Mouse (Mus musculus) hindbrain, embryonic 12.5 days (tissue): Measurements from ENCODE around the gene Mycbp2. TPM values are rescaled to one million over a fixed set of nuclear protein-coding genes. Genes with fewer than 3 reads are reported as not detected.

Experiments used
- ATAC-seq: fragments of 200-750 bp; cut with Nextera tagmentation; 2 replicates; pipeline ENCODE4 v1.8.0; 2017; ENCODE audit warnings: moderate TSS enrichment; ENCODE audit not compliant: low FRiP score
- H3K27ac ChIP-seq: fragments of 300-500 bp; sonication (generic); 2 replicates; pipeline ENCODE4 v1.5.1; 2016; ENCODE audit warnings: mild to moderate bottlenecking
- H3K27me3 ChIP-seq: fragments of 300-500 bp; sonication (generic); 2 replicates; pipeline ENCODE4 v1.6.1; 2016; ENCODE audit warnings: mild to moderate bottlenecking
- H3K36me3 ChIP-seq: fragments of 300-500 bp; sonication (generic); 2 replicates; pipeline ENCODE4 v1.6.1; 2016; ENCODE audit warnings: mild to moderate bottlenecking
- H3K4me1 ChIP-seq: fragments of 300-500 bp; sonication (generic); 2 replicates; pipeline ENCODE4 v1.6.1; 2016
- H3K4me2 ChIP-seq: fragments of 300-500 bp; sonication (generic); replicated peaks from 2 replicates; pipeline ENCODE4 v1.6.1; 2016; ENCODE audit warnings: mild to moderate bottlenecking
- H3K4me3 ChIP-seq: fragments of 300-500 bp; sonication (generic); 2 replicates; pipeline ENCODE4 v1.5.1; 2016; ENCODE audit warnings: mild to moderate bottlenecking
- H3K9ac ChIP-seq: fragments of 300-500 bp; sonication (generic); 2 replicates; pipeline ENCODE4 v1.6.1; 2016; ENCODE audit warnings: mild to moderate bottlenecking, moderate library complexity
- H3K9me3 ChIP-seq: fragments of 300-500 bp; sonication (generic); replicated peaks from 2 replicates; pipeline ENCODE4 v1.6.1; 2016; ENCODE audit warnings: mild to moderate bottlenecking
- WGBS: fragments of 180-500 bp; shearing (Covaris S2); methylation state at CpG from one replicate; pipeline ENCODE4 v1.1.7; 2016; 5-methylcytosine and 5-hydroxymethylcytosine counted together
- polyA plus RNA-seq: library from polyadenylated mRNA; unstranded; fragments of >200 nt; fragmentation: Nextera tagmentation; extraction: Ambion mirVana; gene quantifications from 2 replicates; pipeline ENCODE4 v1.2.1, GENCODE M21; 2016

Mycbp2 gene
- polyA plus RNA-seq, 1 experiment from 2014 or later: 44.3 TPM

GRCm38 (mm10) chr14:103098587-103099235, 247.9 kb downstream of the Mycbp2 start:
- peaks cover 20% of the 10 kb centered on the region for H3K4me1 ChIP-seq
- H3K36me3 ChIP-seq: 0 out of 2 replicates have a peak, but pooled peaks cover 5% of the 10 kb centered on the region
- H3K4me2 ChIP-seq: peak overlapping the region; percentile 65
- H3K27ac ChIP-seq: peak overlapping the region; percentile 98
- under 1% methylated on average over 80 of the region's 86 CpGs for WGBS
- peak; percentile 84 for ATAC-seq
- no peaks in the 10 kb centered on the region for H3K9me3 ChIP-seq
- H3K9ac ChIP-seq: peak overlapping the region; percentile 98
- no peaks in the 10 kb centered on the region for H3K27me3 ChIP-seq
- peak overlapping the region; percentile 85 for H3K4me3 ChIP-seq

- H3K27ac ChIP-seq: no peak overlapping the region
- WGBS: 1% methylated on average over 2 of the region's 2 CpGs
- H3K36me3 ChIP-seq: 0 out of 2 replicates have a peak, but pooled peaks cover 8% of the 10 kb centered on the region
- H3K27me3 ChIP-seq: no peaks in the 10 kb centered on the region
- H3K9ac ChIP-seq: peak overlapping the region; percentile 98
- peak overlapping the region; percentile 65 for H3K4me2 ChIP-seq
- peaks cover 20% of the 10 kb centered on the region for H3K4me1 ChIP-seq
- no peak for ATAC-seq
- H3K9me3 ChIP-seq: no peaks in the 10 kb centered on the region
- peak overlapping the region; percentile 85 for H3K4me3 ChIP-seq
Measured at GRCm38 (mm10) chr14:103098213-103098586, 248.4 kb downstream of the Mycbp2 start.

- H3K9me3 ChIP-seq: no peaks in the 10 kb centered on the region
- H3K27ac ChIP-seq: no peak overlapping the region
- H3K27me3 ChIP-seq: no peaks in the 10 kb centered on the region
- no peak overlapping the region for H3K4me3 ChIP-seq
- H3K4me1 ChIP-seq: peaks cover 20% of the 10 kb centered on the region
- 0 out of 2 replicates have a peak overlapping the region, but pooled peaks have one; percentile 1 for H3K4me2 ChIP-seq
- H3K36me3 ChIP-seq: peaks cover 14% of the 10 kb centered on the region
- 81% methylated on average over 6 of the region's 6 CpGs for WGBS
- no peak for ATAC-seq
- no peak overlapping the region for H3K9ac ChIP-seq
Measured at GRCm38 (mm10) chr14:103096621-103097020, 250.0 kb downstream of the Mycbp2 start.

GRCm38 (mm10) chr14:103095826-103096225, 250.8 kb downstream of the Mycbp2 start:
- H3K27me3 ChIP-seq: no peaks in the 10 kb centered on the region
- H3K9ac ChIP-seq: no peak overlapping the region
- ATAC-seq: no peak
- H3K36me3 ChIP-seq: peaks cover 22% of the 10 kb centered on the region
- no peaks in the 10 kb centered on the region for H3K9me3 ChIP-seq
- no peak overlapping the region for H3K4me3 ChIP-seq
- H3K4me1 ChIP-seq: peaks cover 20% of the 10 kb centered on the region
- H3K27ac ChIP-seq: no peak overlapping the region
- no peak overlapping the region for H3K4me2 ChIP-seq
- 91% methylated on average over 8 of the region's 8 CpGs for WGBS

- H3K9me3 ChIP-seq: no peaks in the 10 kb centered on the region
- no peak overlapping the region for H3K9ac ChIP-seq
- H3K27ac ChIP-seq: no peak overlapping the region
- WGBS: 95% methylated on average over 8 of the region's 8 CpGs
- H3K36me3 ChIP-seq: peaks cover 25% of the 10 kb centered on the region
- H3K4me2 ChIP-seq: no peak overlapping the region
- no peak overlapping the region for H3K4me3 ChIP-seq
- ATAC-seq: no peak
- H3K27me3 ChIP-seq: no peaks in the 10 kb centered on the region
- peaks cover 20% of the 10 kb centered on the region for H3K4me1 ChIP-seq
Measured at GRCm38 (mm10) chr14:103095036-103095435, 251.6 kb downstream of the Mycbp2 start.

GRCm38 (mm10) chr14:103093670-103094069, 252.9 kb downstream of the Mycbp2 start:
- H3K4me2 ChIP-seq: no peak overlapping the region
- ATAC-seq: no peak
- H3K4me1 ChIP-seq: peaks cover 20% of the 10 kb centered on the region
- H3K4me3 ChIP-seq: no peak overlapping the region
- no peaks in the 10 kb centered on the region for H3K27me3 ChIP-seq
- WGBS: 82% methylated on average over 4 of the region's 4 CpGs
- no peaks in the 10 kb centered on the region for H3K9me3 ChIP-seq
- H3K36me3 ChIP-seq: peaks cover 28% of the 10 kb centered on the region
- H3K9ac ChIP-seq: no peak overlapping the region
- no peak overlapping the region for H3K27ac ChIP-seq

- WGBS: 86% methylated on average over 3 of the region's 3 CpGs
Measured at GRCm38 (mm10) chr14:103093236-103093635, 253.4 kb downstream of the Mycbp2 start.

GRCm38 (mm10) chr14:103088624-103089023, 258.0 kb downstream of the Mycbp2 start:
- no peak overlapping the region for H3K27ac ChIP-seq
- no peak overlapping the region for H3K4me2 ChIP-seq
- no peaks in the 10 kb centered on the region for H3K4me1 ChIP-seq
- H3K9me3 ChIP-seq: no peaks in the 10 kb centered on the region
- ATAC-seq: 0 out of 2 replicates have a peak, but pooled peaks have one; percentile 16
- no peak overlapping the region for H3K9ac ChIP-seq
- H3K27me3 ChIP-seq: no peaks in the 10 kb centered on the region
- WGBS: 72% methylated on average over 6 of the region's 6 CpGs
- H3K36me3 ChIP-seq: peaks cover 54% of the 10 kb centered on the region
- H3K4me3 ChIP-seq: no peak overlapping the region

More at GRCm38 (mm10) chr14:103093236-103093635, 253.4 kb downstream of the Mycbp2 start:
- Histone ChIP-seq H3K4me1 (peaks cover 20% of the 10 kb centered on the region), H3K36me3 (peaks cover 30% of the 10 kb centered on the region), H3K4me3 (no peak overlapping the region), H3K9ac (no peak overlapping the region), H3K27me3 (no peaks in the 10 kb centered on the region), H3K4me2 (no peak overlapping the region), H3K9me3 (no peaks in the 10 kb centered on the region), H3K27ac (no peak overlapping the region)
- ATAC-seq: no peak

GRCm38 (mm10) chr14:103087846-103088245, 258.8 kb downstream of the Mycbp2 start:
- peaks cover 57% of the 10 kb centered on the region for H3K36me3 ChIP-seq
- WGBS: 94% methylated on average over 5 of the region's 5 CpGs
- H3K27me3 ChIP-seq: no peaks in the 10 kb centered on the region
- H3K4me2 ChIP-seq: no peak overlapping the region
- ATAC-seq: no peak
- H3K27ac ChIP-seq: no peak overlapping the region
- no peak overlapping the region for H3K4me3 ChIP-seq
- no peak overlapping the region for H3K9ac ChIP-seq
- H3K4me1 ChIP-seq: no peaks in the 10 kb centered on the region
- no peaks in the 10 kb centered on the region for H3K9me3 ChIP-seq

- Histone ChIP-seq H3K4me2 (no peak overlapping the region), H3K27me3 (no peaks in the 10 kb centered on the region), H3K4me3 (no peak overlapping the region), H3K9me3 (no peaks in the 10 kb centered on the region), H3K9ac (no peak overlapping the region), H3K36me3 (peaks cover 56% of the 10 kb centered on the region), H3K4me1 (no peaks in the 10 kb centered on the region), H3K27ac (no peak overlapping the region)
- ATAC-seq: no peak
- 95% methylated on average over 4 of the region's 4 CpGs for WGBS
Measured at GRCm38 (mm10) chr14:103086671-103087324, 259.8 kb downstream of the Mycbp2 start.

GRCm38 (mm10) chr14:103085840-103086533, 260.6 kb downstream of the Mycbp2 start:
- Histone ChIP-seq H3K4me2 (no peak overlapping the region), H3K9ac (no peak overlapping the region), H3K27me3 (no peaks in the 10 kb centered on the region), H3K4me1 (no peaks in the 10 kb centered on the region), H3K4me3 (no peak overlapping the region), H3K36me3 (peaks cover 48% of the 10 kb centered on the region), H3K9me3 (no peaks in the 10 kb centered on the region), H3K27ac (no peak overlapping the region)
- WGBS: 89% methylated on average over 1 of the region's 1 CpGs
- no peak for ATAC-seq

GRCm38 (mm10) chr14:103079209-103079977, 267.2 kb downstream of the Mycbp2 start:
- no peaks in the 10 kb centered on the region for H3K9me3 ChIP-seq
- peaks cover 36% of the 10 kb centered on the region for H3K36me3 ChIP-seq
- no peak overlapping the region for H3K4me3 ChIP-seq
- H3K9ac ChIP-seq: no peak overlapping the region
- no peaks in the 10 kb centered on the region for H3K27me3 ChIP-seq
- no peak overlapping the region for H3K27ac ChIP-seq
- ATAC-seq: no peak
- WGBS: 90% methylated on average over 9 of the region's 9 CpGs
- no peak overlapping the region for H3K4me2 ChIP-seq
- no peaks in the 10 kb centered on the region for H3K4me1 ChIP-seq
